Mouse (Mus musculus): ENCODE measurements around the gene Pik3r2.

- TF ChIP-seq CTCF (IDR thresholded peaks at IDR 0.05), result no peak
- no peak for TF ChIP-seq EP300 (IDR thresholded peaks at IDR 0.05)
These were observed 12.5 kb upstream of the Pik3r2 start for GRCm38 (mm10) chr8:70789046-70789445.

Data from lung, postnatal 0 days (tissue).